Mouse (Mus musculus): ENCODE results near the gene Pum2. TPM values are rescaled to one million over a fixed set of nuclear protein-coding genes. Genes with fewer than 3 reads are reported as not detected.
"Not testable (repeated sequence)": the region's sequence is repeated elsewhere in the genome, so short reads cannot be mapped to it uniquely, and the experiment has no call there.

Pum2 gene
- 65.8 and 69.2 TPM in 2 replicates for polyA plus RNA-seq (2014; fragmentation: Nextera tagmentation; extraction: Ambion mirVana)

GRCm38 (mm10) chr12:8673974-8674306, at the start of gene Pum2:
Pum2 (plus strand) TSS chr12:8674134.
- peak within 1 kb of the TSS; percentile 69 for H3K4me3 ChIP-seq (ENCODE audit: low read depth, low read length)
- peaks cover 17% of the 10 kb centered on the region for H3K4me1 ChIP-seq (ENCODE audit: control insufficient read depth, insufficient read depth, low read length)
- H3K27ac ChIP-seq (ENCODE audit: low read length) = peak within 1 kb of the TSS; percentile 88
- no peaks in the 10 kb centered on the region for H3K27me3 ChIP-seq (ENCODE audit: control insufficient read depth, insufficient read depth, low read length)
- H3K36me3 ChIP-seq (ENCODE audit: control insufficient read depth, insufficient read depth, low read length) = no peaks in the 10 kb centered on the region
- peak; percentile 97 for ATAC-seq (ENCODE audit: insufficient number of reproducible peaks, insufficient read depth, low FRiP score, low read depth)
- H3K9ac ChIP-seq (replicated peaks; ENCODE audit: low read depth, low read length) = peak within 1 kb of the TSS; percentile 84
- no peaks in the 10 kb centered on the region for H3K9me3 ChIP-seq (ENCODE audit: control insufficient read depth, low read depth, low read length)
- under 1% methylated on average over 17 of the region's 41 CpGs for WGBS
- peak within 1 kb of the TSS; percentile 84 for H3K4me2 ChIP-seq (replicated peaks; ENCODE audit: low read depth, low read length)

- ATAC-seq (ENCODE audit: insufficient number of reproducible peaks, insufficient read depth, low FRiP score, low read depth) = no peak
- WGBS = 97% methylated on average over 6 of the region's 6 CpGs
- Histone ChIP-seq H3K4me2 (replicated peaks; ENCODE audit: low read depth, low read length) (no peak overlapping the region), H3K9ac (replicated peaks; ENCODE audit: low read depth, low read length) (no peak overlapping the region), H3K9me3 (ENCODE audit: control insufficient read depth, low read depth, low read length) (no peaks in the 10 kb centered on the region), H3K4me1 (ENCODE audit: control insufficient read depth, insufficient read depth, low read length) (no peaks in the 10 kb centered on the region), H3K36me3 (ENCODE audit: control insufficient read depth, insufficient read depth, low read length) (no peaks in the 10 kb centered on the region), H3K27ac (ENCODE audit: low read length) (no peak overlapping the region), H3K4me3 (ENCODE audit: low read depth, low read length) (no peak overlapping the region), H3K27me3 (ENCODE audit: control insufficient read depth, insufficient read depth, low read length) (no peaks in the 10 kb centered on the region)
Measured at GRCm38 (mm10) chr12:8629537-8629936, 44.4 kb upstream of the Pum2 start.

DNA sequence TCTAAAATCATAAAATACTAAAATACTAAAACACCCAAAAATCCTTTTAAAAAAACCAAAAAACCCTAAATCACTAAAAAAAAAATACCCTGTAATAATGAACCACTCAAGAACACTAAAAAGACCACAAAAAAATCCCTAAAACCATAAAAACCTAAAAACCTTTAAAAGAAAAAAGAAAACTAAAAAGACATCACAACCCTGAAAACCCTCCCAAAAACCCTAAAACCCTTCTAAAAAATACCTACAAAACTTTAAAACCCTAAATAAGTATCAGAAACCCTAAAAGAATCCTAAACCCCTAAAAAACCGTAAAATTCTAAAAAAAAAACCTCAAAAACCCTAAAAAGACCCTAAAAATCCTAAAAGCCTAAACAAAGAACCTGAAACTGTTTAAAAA, 42.2 kb upstream of the Pum2 start:
- Histone ChIP-seq H3K4me3 (ENCODE audit: low read depth, low read length) (no peak overlapping the region), H3K36me3 (ENCODE audit: control insufficient read depth, insufficient read depth, low read length) (no peaks in the 10 kb centered on the region), H3K9me3 (ENCODE audit: control insufficient read depth, low read depth, low read length) (no peaks in the 10 kb centered on the region), H3K4me2 (replicated peaks; ENCODE audit: low read depth, low read length) (no peak overlapping the region), H3K4me1 (ENCODE audit: control insufficient read depth, insufficient read depth, low read length) (no peaks in the 10 kb centered on the region), H3K9ac (replicated peaks; ENCODE audit: low read depth, low read length) (no peak overlapping the region), H3K27ac (ENCODE audit: low read length) (no peak overlapping the region), H3K27me3 (ENCODE audit: control insufficient read depth, insufficient read depth, low read length) (no peaks in the 10 kb centered on the region)
- WGBS = 93% methylated on average over 1 of the region's 1 CpGs
- no peak for ATAC-seq (ENCODE audit: insufficient number of reproducible peaks, insufficient read depth, low FRiP score, low read depth)

DNA sequence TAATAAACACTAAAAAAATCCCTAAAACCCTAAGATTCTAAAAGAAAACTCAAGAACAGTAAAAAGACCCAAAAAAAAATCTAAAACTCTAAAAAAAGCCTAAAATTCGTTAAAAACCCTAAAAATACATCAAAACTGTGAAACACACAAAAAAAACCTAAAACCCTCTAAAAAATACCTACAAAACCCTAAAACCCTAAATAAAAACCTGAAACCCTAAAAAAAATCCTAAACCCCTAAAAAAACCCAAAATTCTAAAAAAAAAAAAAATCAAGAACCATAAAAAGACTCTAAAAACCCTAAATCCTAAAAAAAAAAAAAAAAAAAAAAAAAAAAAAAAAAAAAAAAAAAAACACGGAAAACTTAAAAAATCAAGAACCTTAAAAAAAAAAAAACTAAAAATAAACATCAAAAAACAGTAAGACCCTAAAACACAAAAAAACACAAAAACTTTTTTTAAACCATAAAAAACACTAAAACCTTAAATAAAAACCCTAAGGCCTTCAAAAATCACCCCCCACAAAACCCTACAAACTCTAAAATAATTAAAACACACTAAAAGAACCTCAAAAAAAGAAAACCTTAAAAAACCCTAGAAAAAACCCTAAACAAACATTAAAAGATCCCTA, 41.1 kb upstream of the Pum2 start:
- no peak overlapping the region for H3K4me3 ChIP-seq (ENCODE audit: low read depth, low read length)
- H3K27me3 ChIP-seq (ENCODE audit: control insufficient read depth, insufficient read depth, low read length) = no peaks in the 10 kb centered on the region
- H3K9me3 ChIP-seq (ENCODE audit: control insufficient read depth, low read depth, low read length) = no peaks in the 10 kb centered on the region
- H3K4me2 ChIP-seq (replicated peaks; ENCODE audit: low read depth, low read length) = no peak overlapping the region
- no peak for ATAC-seq (ENCODE audit: insufficient number of reproducible peaks, insufficient read depth, low FRiP score, low read depth)
- 93% methylated on average over 2 of the region's 2 CpGs for WGBS
- H3K36me3 ChIP-seq (ENCODE audit: control insufficient read depth, insufficient read depth, low read length) = no peaks in the 10 kb centered on the region
- no peak overlapping the region for H3K27ac ChIP-seq (ENCODE audit: low read length)
- H3K9ac ChIP-seq (replicated peaks; ENCODE audit: low read depth, low read length) = no peak overlapping the region
- no peaks in the 10 kb centered on the region for H3K4me1 ChIP-seq (ENCODE audit: control insufficient read depth, insufficient read depth, low read length)

DNA sequence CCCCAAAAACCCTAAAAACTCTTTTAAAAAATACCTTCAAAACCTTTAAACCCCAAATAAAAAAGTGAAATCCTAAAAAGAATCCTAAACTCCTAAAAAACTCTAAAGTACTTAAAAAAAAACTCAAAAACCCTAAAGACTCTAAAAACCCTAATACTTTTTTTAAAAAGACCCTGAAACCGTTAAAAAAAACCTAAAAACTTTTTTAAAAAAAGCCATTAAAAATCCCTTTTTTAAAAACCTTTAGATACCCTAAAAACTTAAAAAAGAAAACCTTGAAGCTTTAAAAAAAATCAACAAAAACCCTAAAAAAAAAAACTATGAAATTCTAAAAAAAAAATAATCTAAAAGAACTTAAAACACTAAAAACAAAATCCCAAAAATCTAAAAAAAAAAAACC, 39.6 kb upstream of the Pum2 start:
- H3K9me3 ChIP-seq (ENCODE audit: control insufficient read depth, low read depth, low read length) = no peaks in the 10 kb centered on the region
- no peaks in the 10 kb centered on the region for H3K27me3 ChIP-seq (ENCODE audit: control insufficient read depth, insufficient read depth, low read length)
- 97% methylated on average over 1 of the region's 1 CpGs for WGBS
- no peak overlapping the region for H3K4me2 ChIP-seq (replicated peaks; ENCODE audit: low read depth, low read length)
- ATAC-seq (ENCODE audit: insufficient number of reproducible peaks, insufficient read depth, low FRiP score, low read depth) = no peak
- H3K4me3 ChIP-seq (ENCODE audit: low read depth, low read length) = no peak overlapping the region
- no peaks in the 10 kb centered on the region for H3K36me3 ChIP-seq (ENCODE audit: control insufficient read depth, insufficient read depth, low read length)
- H3K4me1 ChIP-seq (ENCODE audit: control insufficient read depth, insufficient read depth, low read length) = no peaks in the 10 kb centered on the region
- no peak overlapping the region for H3K9ac ChIP-seq (replicated peaks; ENCODE audit: low read depth, low read length)
- no peak overlapping the region for H3K27ac ChIP-seq (ENCODE audit: low read length)

GRCm38 (mm10) chr12:8635546-8635945, 38.4 kb upstream of the Pum2 start:
- H3K9ac ChIP-seq (replicated peaks; ENCODE audit: low read depth, low read length) = no peak overlapping the region
- no peak overlapping the region for H3K27ac ChIP-seq (ENCODE audit: low read length)
- no peaks in the 10 kb centered on the region for H3K36me3 ChIP-seq (ENCODE audit: control insufficient read depth, insufficient read depth, low read length)
- no peak for ATAC-seq (ENCODE audit: insufficient number of reproducible peaks, insufficient read depth, low FRiP score, low read depth)
- WGBS = 97% methylated on average over 4 of the region's 4 CpGs
- no peak overlapping the region for H3K4me3 ChIP-seq (ENCODE audit: low read depth, low read length)
- no peaks in the 10 kb centered on the region for H3K27me3 ChIP-seq (ENCODE audit: control insufficient read depth, insufficient read depth, low read length)
- no peak overlapping the region for H3K4me2 ChIP-seq (replicated peaks; ENCODE audit: low read depth, low read length)
- no peaks in the 10 kb centered on the region for H3K9me3 ChIP-seq (ENCODE audit: control insufficient read depth, low read depth, low read length)
- H3K4me1 ChIP-seq (ENCODE audit: control insufficient read depth, insufficient read depth, low read length) = no peaks in the 10 kb centered on the region

GRCm38 (mm10) chr12:8636945-8637344, 37.0 kb upstream of the Pum2 start:
- 92% methylated on average over 14 of the region's 14 CpGs for WGBS
- ATAC-seq (ENCODE audit: insufficient number of reproducible peaks, insufficient read depth, low FRiP score, low read depth) = no peak

DNA sequence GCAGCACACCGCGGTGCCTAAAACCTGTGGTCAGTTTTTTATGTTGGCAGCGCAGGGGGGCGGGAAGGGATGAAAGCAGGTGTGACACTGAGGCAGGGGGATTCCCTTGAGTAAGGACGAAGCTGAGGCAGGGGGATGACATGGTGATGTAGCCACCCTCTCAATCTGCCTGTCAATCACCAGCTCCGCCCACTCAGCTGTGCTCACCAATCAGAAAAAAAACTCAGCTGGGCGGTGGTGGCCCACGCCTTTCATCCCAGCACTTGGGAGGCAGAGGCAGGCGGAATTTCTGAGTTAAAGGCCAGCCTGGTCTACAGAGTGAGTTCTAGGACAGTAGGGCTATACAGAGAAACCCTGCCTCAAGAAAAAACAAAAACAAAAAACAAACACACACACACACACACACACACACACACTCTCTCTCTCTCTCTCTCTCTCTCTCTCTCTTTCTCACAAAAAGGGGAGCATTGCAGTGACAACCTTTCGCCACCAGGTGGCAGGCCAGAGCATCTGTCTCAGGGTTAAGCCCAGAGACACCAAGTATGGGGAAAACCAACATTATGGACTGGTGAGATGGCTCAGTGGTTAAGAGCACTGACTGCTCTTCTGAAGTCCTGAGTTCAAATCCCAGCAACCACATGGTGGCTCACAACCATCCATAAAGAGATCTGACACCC, 35.4 kb upstream of the Pum2 start:
- ATAC-seq (ENCODE audit: insufficient number of reproducible peaks, insufficient read depth, low FRiP score, low read depth); H3K4me1 ChIP-seq (ENCODE audit: control insufficient read depth, insufficient read depth, low read length); H3K27me3 ChIP-seq (ENCODE audit: control insufficient read depth, insufficient read depth, low read length); H3K36me3 ChIP-seq (ENCODE audit: control insufficient read depth, insufficient read depth, low read length); H3K27ac ChIP-seq (ENCODE audit: low read length); H3K9ac ChIP-seq (replicated peaks; ENCODE audit: low read depth, low read length); H3K9me3 ChIP-seq (ENCODE audit: control insufficient read depth, low read depth, low read length); H3K4me2 ChIP-seq (replicated peaks; ENCODE audit: low read depth, low read length); H3K4me3 ChIP-seq (ENCODE audit: low read depth, low read length): not testable (repeated sequence)
- 72% methylated on average over 10 of the region's 10 CpGs for whole genome bisulfite sequencing

More at GRCm38 (mm10) chr12:8636945-8637344, 37.0 kb upstream of the Pum2 start:
- Histone ChIP-seq H3K27me3 (ENCODE audit: control insufficient read depth, insufficient read depth, low read length) (no peaks in the 10 kb centered on the region), H3K4me3 (ENCODE audit: low read depth, low read length) (no peak overlapping the region), H3K27ac (ENCODE audit: low read length) (no peak overlapping the region), H3K9ac (replicated peaks; ENCODE audit: low read depth, low read length) (no peak overlapping the region), H3K4me1 (ENCODE audit: control insufficient read depth, insufficient read depth, low read length) (no peaks in the 10 kb centered on the region), H3K4me2 (replicated peaks; ENCODE audit: low read depth, low read length) (no peak overlapping the region), H3K9me3 (ENCODE audit: control insufficient read depth, low read depth, low read length) (no peaks in the 10 kb centered on the region), H3K36me3 (ENCODE audit: control insufficient read depth, insufficient read depth, low read length) (no peaks in the 10 kb centered on the region)

GRCm38 (mm10) chr12:8640186-8640585, 33.7 kb upstream of the Pum2 start:
- H3K36me3 ChIP-seq (ENCODE audit: control insufficient read depth, insufficient read depth, low read length); H3K4me1 ChIP-seq (ENCODE audit: control insufficient read depth, insufficient read depth, low read length); H3K27me3 ChIP-seq (ENCODE audit: control insufficient read depth, insufficient read depth, low read length); ATAC-seq (ENCODE audit: insufficient number of reproducible peaks, insufficient read depth, low FRiP score, low read depth); H3K9me3 ChIP-seq (ENCODE audit: control insufficient read depth, low read depth, low read length); H3K9ac ChIP-seq (replicated peaks; ENCODE audit: low read depth, low read length); H3K27ac ChIP-seq (ENCODE audit: low read length): not testable (repeated sequence)
- peak overlapping the region; percentile 50 for H3K4me3 ChIP-seq (ENCODE audit: low read depth, low read length)
- 7% methylated on average over 2 of the region's 2 CpGs for WGBS
- peak overlapping the region; percentile 44 for H3K4me2 ChIP-seq (replicated peaks; ENCODE audit: low read depth, low read length)

All from stomach, embryonic 14.5 days (tissue).